In the genomic region with DNA sequence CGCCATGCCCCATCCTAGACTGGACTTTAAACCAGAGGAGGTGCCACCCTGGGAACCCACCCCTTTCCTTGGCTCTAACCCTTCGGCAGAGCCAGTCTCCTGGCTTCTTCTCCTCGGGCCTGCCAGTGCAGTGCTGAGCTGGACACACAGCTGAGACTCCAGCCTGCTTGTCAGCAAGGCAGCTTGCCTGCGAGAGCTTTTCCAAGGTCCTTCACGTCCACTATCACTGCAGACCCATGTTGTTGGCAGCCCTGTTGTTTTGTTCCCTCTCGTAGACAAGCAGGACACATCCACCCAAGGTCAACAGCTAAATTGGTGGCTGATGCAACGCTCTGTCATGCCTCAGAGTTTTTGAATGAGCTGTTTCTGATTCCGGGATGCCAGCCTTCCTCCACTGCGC, we compare ENCODE assay signal across 13 mouse cellular contexts. TPM values are rescaled to one million over a fixed set of nuclear protein-coding genes. Genes with fewer than 3 reads are reported as not detected.
DNase-seq lines count a peak whose midpoint lies in the region; ATAC-seq and TF ChIP-seq lines count a peak whose summit lies in the region.
"Had no signal": no experiment of that assay in that cellular context is flagged by ENCODE, and none has a peak within 500 bp of the region (broad histone marks: within the 10 kb centered on the region; RNA-seq: fewer than 3 reads in every experiment).

No protein-coding gene starts in this region.

- H3K36me3 ChIP-seq in kidney, embryonic 16.5 days (ENCODE audit: insufficient read depth, low read length), result no peaks in the 10 kb centered on the region
- no peaks in the 10 kb centered on the region for H3K36me3 ChIP-seq in heart, embryonic 16.5 days (ENCODE audit: control insufficient read depth, insufficient read depth)
- no peaks in the 10 kb centered on the region for H3K36me3 ChIP-seq in stomach, postnatal 0 days (ENCODE audit: control insufficient read depth, insufficient read depth, low read length)
- H3K36me3 ChIP-seq in hindbrain, embryonic 16.5 days (ENCODE audit: control insufficient read depth, insufficient read depth, low read length), result no peaks in the 10 kb centered on the region
- H3K36me3 ChIP-seq in forebrain, embryonic 10.5 days (replicated peaks), result no peaks in the 10 kb centered on the region
- H3K36me3 ChIP-seq: embryonic facial prominence, embryonic 13.5 days; limb, embryonic 13.5 days had no signal

- H3K9me3 ChIP-seq in kidney, embryonic 16.5 days (ENCODE audit: low read length), result no peaks in the 10 kb centered on the region
- H3K9me3 ChIP-seq in heart, embryonic 16.5 days (replicated peaks; ENCODE audit: control insufficient read depth, low read length), result no peaks in the 10 kb centered on the region; the same call in 1 of the 2 replicates
- H3K9me3 ChIP-seq in stomach, postnatal 0 days (ENCODE audit: control insufficient read depth, low read length), result no peaks in the 10 kb centered on the region
- H3K9me3 ChIP-seq in hindbrain, embryonic 16.5 days (ENCODE audit: control insufficient read depth, low read length), result no peaks in the 10 kb centered on the region
- H3K9me3 ChIP-seq in forebrain, embryonic 10.5 days, result no peaks in the 10 kb centered on the region; the same call in 1 of the 2 replicates
- H3K9me3 ChIP-seq: embryonic facial prominence, embryonic 13.5 days; limb, embryonic 13.5 days had no signal

- no peak for ATAC-seq in kidney, embryonic 16.5 days (ENCODE audit: low FRiP score, low TSS enrichment)
- ATAC-seq in heart, embryonic 16.5 days (replicated peaks; ENCODE audit: extremely low read depth, insufficient read depth, low FRiP score), result no peak
- peak; percentile 31; the same call in 1 of the 2 replicates for ATAC-seq in stomach, postnatal 0 days (ENCODE audit: low FRiP score, low TSS enrichment)
- ATAC-seq in hindbrain, embryonic 16.5 days, result no peak
- ATAC-seq: forebrain, postnatal 0 days had no signal

- TF ChIP-seq CTCF in stomach, postnatal 0 days (IDR thresholded peaks at IDR 0.05; ENCODE audit: low read depth), result no peak

- no peak for TF ChIP-seq EP300 in stomach, postnatal 0 days (optimal IDR thresholded peaks at IDR 0.05)

- WGBS in kidney, embryonic 16.5 days, result 84% methylated on average over 9 of the region's 9 CpGs
- WGBS in heart, embryonic 16.5 days, result 58% methylated on average over 9 of the region's 9 CpGs
- 73% methylated on average over 9 of the region's 9 CpGs for WGBS in stomach, postnatal 0 days
- WGBS in hindbrain, embryonic 16.5 days, result 78% methylated on average over 9 of the region's 9 CpGs
- WGBS in forebrain, embryonic 10.5 days, result 84% methylated on average over 9 of the region's 9 CpGs

- no peaks in the 10 kb centered on the region for H3K27me3 ChIP-seq in kidney, embryonic 16.5 days (ENCODE audit: insufficient read depth, low read length)
- no peaks in the 10 kb centered on the region for H3K27me3 ChIP-seq in heart, embryonic 16.5 days (ENCODE audit: control insufficient read depth, insufficient read depth, low read length)
- no peaks in the 10 kb centered on the region for H3K27me3 ChIP-seq in stomach, postnatal 0 days (ENCODE audit: control insufficient read depth, insufficient read depth, low read length)
- H3K27me3 ChIP-seq in hindbrain, embryonic 16.5 days (replicated peaks; ENCODE audit: control insufficient read depth, insufficient read depth, low read length), result no peaks in the 10 kb centered on the region
- H3K27me3 ChIP-seq in forebrain, embryonic 10.5 days (ENCODE audit: poor library complexity, severe bottlenecking), result peaks cover 63% of the 10 kb centered on the region
- H3K27me3 ChIP-seq: limb, embryonic 13.5 days had no signal

- H3K4me3 ChIP-seq in kidney, embryonic 16.5 days (ENCODE audit: low read length), result no peak overlapping the region
- no peak overlapping the region for H3K4me3 ChIP-seq in heart, embryonic 16.5 days (ENCODE audit: low read length)
- no peak overlapping the region for H3K4me3 ChIP-seq in stomach, postnatal 0 days (ENCODE audit: low read depth, low read length)
- H3K4me3 ChIP-seq in hindbrain, embryonic 16.5 days (ENCODE audit: low read length), result no peak overlapping the region
- H3K4me3 ChIP-seq in forebrain, embryonic 10.5 days, result no peak overlapping the region
- H3K4me3 ChIP-seq: embryonic facial prominence, embryonic 13.5 days; layer of hippocampus, adult 2 months; limb, embryonic 13.5 days had no signal

- no peak overlapping the region for H3K9ac ChIP-seq in kidney, embryonic 16.5 days (replicated peaks; ENCODE audit: low read length)
- H3K9ac ChIP-seq in heart, embryonic 16.5 days (ENCODE audit: low read length), result no peak overlapping the region
- no peak overlapping the region for H3K9ac ChIP-seq in stomach, postnatal 0 days (ENCODE audit: low read length)
- H3K9ac ChIP-seq in hindbrain, embryonic 16.5 days (ENCODE audit: low read depth, low read length), result no peak overlapping the region
- H3K9ac ChIP-seq: embryonic facial prominence, embryonic 13.5 days; forebrain, postnatal 0 days; limb, embryonic 13.5 days had no signal

- DNase-seq in kidney, adult 18-20 months, result peak; percentile 60
- peak; percentile 85 for DNase-seq in adrenal gland, adult 8-10 months
- DNase-seq in stomach, postnatal 0 days (ENCODE audit: low spot score), result peak; percentile 64
- no peak for DNase-seq in forebrain, embryonic 10.5 days (ENCODE audit: extremely low spot score, low spot score)
- no peak for DNase-seq in left cerebral cortex, adult 18-20 months (ENCODE audit: low spot score in 2 of 2)
- DNase-seq: cerebellum, adult 9-10 months; forebrain, postnatal 0 days had no signal

- H3K27ac ChIP-seq in kidney, embryonic 16.5 days (ENCODE audit: low read length), result no peak overlapping the region
- H3K27ac ChIP-seq in heart, embryonic 16.5 days (ENCODE audit: low read length), result peak overlapping the region; percentile 11
- H3K27ac ChIP-seq in stomach, postnatal 0 days (replicated peaks), result peak overlapping the region; percentile 63
- no peak overlapping the region for H3K27ac ChIP-seq in hindbrain, embryonic 16.5 days (ENCODE audit: low read depth, low read length)
- no peak overlapping the region for H3K27ac ChIP-seq in forebrain, embryonic 10.5 days
- H3K27ac ChIP-seq: embryonic facial prominence, embryonic 13.5 days; layer of hippocampus, adult 2 months; limb, embryonic 13.5 days had no signal

- H3K4me2 ChIP-seq in kidney, embryonic 16.5 days (replicated peaks; ENCODE audit: low read depth, low read length), result no peak overlapping the region
- no peak overlapping the region for H3K4me2 ChIP-seq in heart, embryonic 16.5 days (ENCODE audit: low read depth, low read length)
- H3K4me2 ChIP-seq in stomach, postnatal 0 days (replicated peaks; ENCODE audit: low read depth), result no peak overlapping the region
- H3K4me2 ChIP-seq in hindbrain, embryonic 16.5 days (ENCODE audit: low read length), result no peak overlapping the region
- H3K4me2 ChIP-seq: embryonic facial prominence, embryonic 13.5 days; limb, embryonic 13.5 days had no signal

- H3K4me1 ChIP-seq in kidney, embryonic 16.5 days (ENCODE audit: insufficient read depth, low read length), result peaks cover 39% of the 10 kb centered on the region
- peaks cover 26% of the 10 kb centered on the region for H3K4me1 ChIP-seq in heart, embryonic 16.5 days (ENCODE audit: control insufficient read depth, insufficient read depth, low read length)
- H3K4me1 ChIP-seq in stomach, postnatal 0 days (replicated peaks; ENCODE audit: control insufficient read depth, insufficient read depth), result peaks cover 3% of the 10 kb centered on the region; the same call in 1 of the 2 replicates
- peaks cover 14% of the 10 kb centered on the region for H3K4me1 ChIP-seq in hindbrain, embryonic 16.5 days (ENCODE audit: control insufficient read depth, insufficient read depth, low read depth, low read length)
- peaks cover 26% of the 10 kb centered on the region for H3K4me1 ChIP-seq in forebrain, embryonic 10.5 days

RNA-seq across cellular contexts. Expression of a gene that starts 3.0 kb away (rescaled TPM):
- 13.9 and 14.2 TPM in 2 replicates for polyA plus RNA-seq in kidney, embryonic 16.5 days (2015; fragmentation: Nextera tagmentation; extraction: Ambion mirVana)
- total RNA-seq in adrenal gland, adult 8-10 months (2022), result 10 to 100 TPM; 22.2 to 24.2 (median 23.6) TPM
- polyA plus RNA-seq in heart, embryonic 16.5 days (2015; fragmentation: Nextera tagmentation; extraction: Ambion mirVana), result 6.5 TPM in 2 replicates
- polyA plus RNA-seq in stomach, postnatal 0 days (2015; fragmentation: Nextera tagmentation; extraction: Ambion mirVana), result 21.7 and 22.4 TPM in 2 replicates
- polyA plus RNA-seq in hindbrain, embryonic 16.5 days (2015; fragmentation: Nextera tagmentation; extraction: Ambion mirVana), result 33.2 and 37.2 TPM in 2 replicates
- polyA plus RNA-seq in forebrain, embryonic 10.5 days (2016; fragmentation: Nextera tagmentation; extraction: Ambion mirVana), result 13.4 and 15.0 TPM in 2 replicates
- total RNA-seq in left cerebral cortex, adult 18-20 months (2021), result 10 to 100 TPM; 30.5 to 31.8 TPM

RNA-seq across cellular contexts. Expression of a gene that starts 39.3 kb away (rescaled TPM):
- 39.2 and 41.8 TPM in 2 replicates for polyA plus RNA-seq in kidney, embryonic 16.5 days (2015; fragmentation: Nextera tagmentation; extraction: Ambion mirVana)
- 10 to 100 TPM; 29.0 to 41.6 (median 36.4) TPM for total RNA-seq in adrenal gland, adult 8-10 months (2022)
- 46.4 and 52.3 TPM in 2 replicates for polyA plus RNA-seq in heart, embryonic 16.5 days (2015; fragmentation: Nextera tagmentation; extraction: Ambion mirVana)
- 7.5 and 8.6 TPM in 2 replicates for polyA plus RNA-seq in stomach, postnatal 0 days (2015; fragmentation: Nextera tagmentation; extraction: Ambion mirVana)
- 43.9 and 49.7 TPM in 2 replicates for polyA plus RNA-seq in hindbrain, embryonic 16.5 days (2015; fragmentation: Nextera tagmentation; extraction: Ambion mirVana)
- 38.7 and 42.7 TPM in 2 replicates for polyA plus RNA-seq in forebrain, embryonic 10.5 days (2016; fragmentation: Nextera tagmentation; extraction: Ambion mirVana)
- total RNA-seq in left cerebral cortex, adult 18-20 months (2021), result 10 to 100 TPM; 61.0 to 64.6 TPM

Comparison
In these comparisons a context has a peak if more than half of its experiments do, and no peak if none do; other contexts are left out.
1. DNase-seq: peak in kidney, adult 18-20 months (single experiment), adrenal gland, adult 8-10 months (single experiment) and stomach, postnatal 0 days (single experiment); none in forebrain, embryonic 10.5 days (single experiment) and left cerebral cortex, adult 18-20 months (0 of 2).
2. H3K27ac ChIP-seq: peak in heart, embryonic 16.5 days (single experiment) and stomach, postnatal 0 days (single experiment); none in kidney, embryonic 16.5 days (single experiment), hindbrain, embryonic 16.5 days (single experiment) and forebrain, embryonic 10.5 days (single experiment).